Mouse (Mus musculus): ENCODE results near the gene Rtp3. TPM values are rescaled to one million over a fixed set of nuclear protein-coding genes. Genes with fewer than 3 reads are reported as not detected.
A peak's percentile ranks its signal among the peaks of the same experiment; 100 is the strongest.

The Rtp3 gene
- polyA plus RNA-seq, 1 experiment from 2014 or later: not detected

- Histone ChIP-seq H3K9ac (replicated peaks; ENCODE audit: low read depth, low read length) (no peak overlapping the region), H3K4me3 (ENCODE audit: low read depth, low read length) (no peak overlapping the region), H3K4me1 (ENCODE audit: control insufficient read depth, insufficient read depth, low read length) (no peaks in the 10 kb centered on the region), H3K4me2 (ENCODE audit: low read depth, low read length) (no peak overlapping the region), H3K36me3 (ENCODE audit: control insufficient read depth, insufficient read depth, low read length) (no peaks in the 10 kb centered on the region), H3K27me3 (ENCODE audit: control insufficient read depth, insufficient read depth, low read length) (no peaks in the 10 kb centered on the region), H3K9me3 (ENCODE audit: control insufficient read depth, low read length) (no peaks in the 10 kb centered on the region), H3K27ac (ENCODE audit: low read depth, low read length) (no peak overlapping the region)
- no peak for ATAC-seq (ENCODE audit: low read depth)
- WGBS: 91% methylated on average over 8 of the region's 8 CpGs
Measured at GRCm38 (mm10) chr9:110963566-110964115, 26.7 kb downstream of the Rtp3 start.

DNA sequence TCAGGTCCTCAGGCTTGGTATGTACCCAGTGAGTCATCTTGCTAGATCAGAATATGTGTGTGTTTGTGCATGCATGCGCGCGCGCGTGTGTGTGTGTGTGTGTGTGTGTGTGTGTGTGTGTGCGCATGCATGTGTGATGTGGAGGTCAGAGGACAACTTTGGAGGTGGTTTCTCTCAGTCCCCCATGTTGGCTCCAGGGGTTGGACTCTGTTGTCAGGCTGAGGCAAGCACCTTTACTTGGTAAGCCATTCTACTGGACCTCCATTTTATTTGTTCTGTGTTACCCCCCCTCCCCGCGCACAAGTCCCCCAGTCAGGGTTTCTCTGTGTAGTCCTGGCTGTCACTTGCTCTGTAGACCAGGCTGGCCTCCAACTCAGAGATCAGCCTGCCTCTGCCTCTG is 29.0 kb downstream of the Rtp3 start:
- WGBS: 99% methylated on average over 8 of the region's 8 CpGs
- Histone ChIP-seq H3K27ac (ENCODE audit: low read depth, low read length) (no peak overlapping the region), H3K4me1 (ENCODE audit: control insufficient read depth, insufficient read depth, low read length) (no peaks in the 10 kb centered on the region), H3K9me3 (ENCODE audit: control insufficient read depth, low read length) (no peaks in the 10 kb centered on the region), H3K36me3 (ENCODE audit: control insufficient read depth, insufficient read depth, low read length) (no peaks in the 10 kb centered on the region), H3K4me2 (ENCODE audit: low read depth, low read length) (no peak overlapping the region), H3K27me3 (ENCODE audit: control insufficient read depth, insufficient read depth, low read length) (no peaks in the 10 kb centered on the region), H3K9ac (replicated peaks; ENCODE audit: low read depth, low read length) (no peak overlapping the region), H3K4me3 (ENCODE audit: low read depth, low read length) (no peak overlapping the region)
- ATAC-seq (ENCODE audit: low read depth): no peak

- Histone ChIP-seq H3K27me3 (ENCODE audit: control insufficient read depth, insufficient read depth, low read length) (no peaks in the 10 kb centered on the region), H3K36me3 (ENCODE audit: control insufficient read depth, insufficient read depth, low read length) (no peaks in the 10 kb centered on the region), H3K27ac (ENCODE audit: low read depth, low read length) (no peak overlapping the region), H3K9me3 (ENCODE audit: control insufficient read depth, low read length) (no peaks in the 10 kb centered on the region), H3K9ac (replicated peaks; ENCODE audit: low read depth, low read length) (no peak overlapping the region), H3K4me1 (ENCODE audit: control insufficient read depth, insufficient read depth, low read length) (no peaks in the 10 kb centered on the region), H3K4me2 (ENCODE audit: low read depth, low read length) (no peak overlapping the region), H3K4me3 (ENCODE audit: low read depth, low read length) (no peak overlapping the region)
- WGBS: 90% methylated on average over 13 of the region's 13 CpGs
- no peak for ATAC-seq (ENCODE audit: low read depth)
Measured at GRCm38 (mm10) chr9:110960230-110961149, 29.9 kb downstream of the Rtp3 start.

DNA sequence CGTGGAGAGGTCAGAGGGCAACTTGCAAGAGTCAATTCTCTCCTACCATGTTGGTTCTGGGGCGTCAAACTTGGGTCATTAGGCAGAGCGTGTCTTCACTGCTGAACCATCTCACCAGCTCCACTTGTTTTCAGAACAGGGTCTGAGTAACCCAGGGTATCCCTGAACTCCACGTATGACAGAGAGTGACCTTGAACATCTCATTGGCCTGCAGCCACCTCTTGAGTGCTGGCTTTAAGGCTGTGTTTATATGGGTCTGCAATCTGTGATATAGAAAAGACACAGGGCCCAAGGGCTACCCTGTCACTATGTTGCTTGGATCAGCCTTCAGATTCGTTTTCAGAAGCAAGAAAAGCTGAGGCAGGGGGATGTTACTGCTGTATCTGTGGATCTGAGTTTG is 30.7 kb downstream of the Rtp3 start:
- ATAC-seq (ENCODE audit: low read depth): no peak
- no peaks in the 10 kb centered on the region for H3K9me3 ChIP-seq (ENCODE audit: control insufficient read depth, low read length)
- no peak overlapping the region for H3K4me3 ChIP-seq (ENCODE audit: low read depth, low read length)
- no peaks in the 10 kb centered on the region for H3K27me3 ChIP-seq (ENCODE audit: control insufficient read depth, insufficient read depth, low read length)
- no peaks in the 10 kb centered on the region for H3K36me3 ChIP-seq (ENCODE audit: control insufficient read depth, insufficient read depth, low read length)
- H3K27ac ChIP-seq (ENCODE audit: low read depth, low read length): no peak overlapping the region
- 81% methylated on average over 5 of the region's 5 CpGs for WGBS
- no peak overlapping the region for H3K4me2 ChIP-seq (ENCODE audit: low read depth, low read length)
- H3K9ac ChIP-seq (replicated peaks; ENCODE audit: low read depth, low read length): no peak overlapping the region
- H3K4me1 ChIP-seq (ENCODE audit: control insufficient read depth, insufficient read depth, low read length): no peaks in the 10 kb centered on the region

GRCm38 (mm10) chr9:110955962-110956361 is 34.4 kb downstream of the Rtp3 start:
- Histone ChIP-seq H3K4me2 (ENCODE audit: low read depth, low read length) (no peak overlapping the region), H3K4me1 (ENCODE audit: control insufficient read depth, insufficient read depth, low read length) (no peaks in the 10 kb centered on the region; the same call in 1 of the 2 replicates), H3K9ac (replicated peaks; ENCODE audit: low read depth, low read length) (no peak overlapping the region), H3K36me3 (ENCODE audit: control insufficient read depth, insufficient read depth, low read length) (no peaks in the 10 kb centered on the region), H3K27me3 (ENCODE audit: control insufficient read depth, insufficient read depth, low read length) (no peaks in the 10 kb centered on the region), H3K27ac (ENCODE audit: low read depth, low read length) (no peak overlapping the region), H3K9me3 (ENCODE audit: control insufficient read depth, low read length) (no peaks in the 10 kb centered on the region), H3K4me3 (ENCODE audit: low read depth, low read length) (no peak overlapping the region)
- WGBS: 87% methylated on average over 6 of the region's 6 CpGs
- no peak for ATAC-seq (ENCODE audit: low read depth)

- Histone ChIP-seq H3K9ac (replicated peaks; ENCODE audit: low read depth, low read length) (no peak overlapping the region), H3K27me3 (ENCODE audit: control insufficient read depth, insufficient read depth, low read length) (no peaks in the 10 kb centered on the region), H3K9me3 (ENCODE audit: control insufficient read depth, low read length) (no peaks in the 10 kb centered on the region), H3K27ac (ENCODE audit: low read depth, low read length) (no peak overlapping the region), H3K4me2 (ENCODE audit: low read depth, low read length) (no peak overlapping the region; the same call in 1 of the 2 replicates), H3K4me1 (ENCODE audit: control insufficient read depth, insufficient read depth, low read length) (no peaks in the 10 kb centered on the region; the same call in 1 of the 2 replicates), H3K36me3 (ENCODE audit: control insufficient read depth, insufficient read depth, low read length) (no peaks in the 10 kb centered on the region), H3K4me3 (ENCODE audit: low read depth, low read length) (no peak overlapping the region)
- no peak for ATAC-seq (ENCODE audit: low read depth)
- 61% methylated on average over 2 of the region's 2 CpGs for WGBS
Measured at GRCm38 (mm10) chr9:110954681-110955445, 35.5 kb downstream of the Rtp3 start.

DNA sequence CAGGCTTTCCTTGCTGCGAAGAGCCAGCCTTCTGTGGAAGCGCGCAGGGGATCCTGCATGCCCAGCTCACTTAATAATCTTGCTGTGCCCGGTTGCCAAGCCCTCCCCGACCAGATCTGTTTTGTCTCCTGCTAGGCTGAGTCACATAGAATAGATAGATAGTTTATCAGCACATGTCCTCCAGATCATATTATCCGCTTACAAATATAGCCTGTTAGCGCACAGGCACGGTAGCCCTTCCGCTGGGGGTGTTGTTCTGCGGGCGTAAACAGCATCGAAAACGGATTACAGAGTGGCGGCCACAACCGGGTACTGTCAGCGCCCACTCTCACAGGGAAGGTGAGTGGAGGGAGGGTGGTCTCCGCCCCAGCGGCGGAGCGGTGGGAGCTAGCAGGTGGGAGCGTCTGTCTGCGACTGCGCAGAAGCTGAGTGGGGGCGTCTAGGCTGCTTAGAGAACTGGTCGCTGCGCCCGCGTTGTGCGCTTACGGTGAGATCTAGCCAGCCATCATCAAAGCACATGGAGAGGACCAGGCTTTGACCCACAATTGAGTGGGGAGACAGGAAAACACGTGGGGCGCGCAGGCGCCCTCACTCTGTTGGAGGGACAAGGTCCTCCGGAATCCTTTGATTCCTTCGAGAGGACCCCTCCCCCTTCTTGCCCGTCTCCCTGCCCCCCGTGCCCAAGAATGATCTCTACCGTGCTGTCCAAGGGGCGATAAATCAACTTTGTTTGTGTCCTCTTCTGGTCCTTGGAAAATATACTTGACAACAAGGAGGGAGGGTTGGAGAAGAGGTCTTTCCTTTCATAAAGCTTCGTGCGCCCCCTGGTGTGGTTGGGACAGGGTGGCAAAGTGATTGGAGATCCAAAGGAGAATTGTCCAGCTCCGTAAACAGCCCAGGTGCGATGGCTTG is 36.6 kb downstream of the Rtp3 start:
- no peaks in the 10 kb centered on the region; the same call in 1 of the 2 replicates for H3K4me1 ChIP-seq (ENCODE audit: control insufficient read depth, insufficient read depth, low read length)
- ATAC-seq (ENCODE audit: low read depth): peak; percentile 93
- peak overlapping the region; percentile 48 for H3K4me3 ChIP-seq (ENCODE audit: low read depth, low read length)
- peak overlapping the region; percentile 69 for H3K27ac ChIP-seq (ENCODE audit: low read depth, low read length)
- H3K9me3 ChIP-seq (ENCODE audit: control insufficient read depth, low read length): no peaks in the 10 kb centered on the region
- peak overlapping the region; percentile 34 for H3K9ac ChIP-seq (replicated peaks; ENCODE audit: low read depth, low read length)
- WGBS: under 1% methylated on average over 44 of the region's 44 CpGs
- no peaks in the 10 kb centered on the region for H3K36me3 ChIP-seq (ENCODE audit: control insufficient read depth, insufficient read depth, low read length)
- no peaks in the 10 kb centered on the region for H3K27me3 ChIP-seq (ENCODE audit: control insufficient read depth, insufficient read depth, low read length)
- H3K4me2 ChIP-seq (ENCODE audit: low read depth, low read length): peak overlapping the region; percentile 86

- Histone ChIP-seq H3K27ac (ENCODE audit: low read depth, low read length) (peak overlapping the region; percentile 69; the same call in 1 of the 2 replicates), H3K4me2 (ENCODE audit: low read depth, low read length) (peak overlapping the region; percentile 86), H3K4me1 (ENCODE audit: control insufficient read depth, insufficient read depth, low read length) (no peaks in the 10 kb centered on the region; the same call in 1 of the 2 replicates), H3K36me3 (ENCODE audit: control insufficient read depth, insufficient read depth, low read length) (no peaks in the 10 kb centered on the region), H3K4me3 (ENCODE audit: low read depth, low read length) (peak overlapping the region; percentile 48), H3K27me3 (ENCODE audit: control insufficient read depth, insufficient read depth, low read length) (no peaks in the 10 kb centered on the region), H3K9me3 (ENCODE audit: control insufficient read depth, low read length) (no peaks in the 10 kb centered on the region), H3K9ac (replicated peaks; ENCODE audit: low read depth, low read length) (peak overlapping the region; percentile 34; the same call in 1 of the 2 replicates)
- WGBS: 53% methylated on average over 5 of the region's 5 CpGs
- ATAC-seq (ENCODE audit: low read depth): no peak
Measured at GRCm38 (mm10) chr9:110952931-110953549, 37.3 kb downstream of the Rtp3 start.
